Mouse (Mus musculus) ES-Bruce4 (cell line): ENCODE results near the gene Abca12.

Source experiments
- CTCF ChIP-seq: IDR thresholded peaks from one replicate; pipeline ENCODE4 v1.8.1; 2011; ENCODE audit warnings: low read depth, low read length
- EP300 ChIP-seq: IDR thresholded peaks from 2 replicates; pipeline ENCODE4 v1.6.1; 2011; ENCODE audit warnings: low read depth, low read length; ENCODE audit not compliant: insufficient read depth

GRCm38 (mm10) chr1:71407711-71408110 lies 7.0 kb downstream of the Abca12 start:
- no peak for TF ChIP-seq EP300
- no peak for TF ChIP-seq CTCF
